Mouse (Mus musculus) cortical plate, adult 2 months (tissue): ENCODE results near the gene Prickle2. TPM values are rescaled to one million over a fixed set of nuclear protein-coding genes. Genes with fewer than 3 reads are reported as not detected.

Experiments used
- H3K27ac ChIP-seq: fragments of 200-500 bp; 2 replicates; pipeline ENCODE4 v1.5.1; 2012; ENCODE audit warnings: low read length, control low read depth, inconsistent platforms; ENCODE audit not compliant: insufficient read depth
- H3K4me1 ChIP-seq: fragments of 200-500 bp; 2 replicates; pipeline ENCODE4 v1.6.1; 2011; ENCODE audit warnings: low read length; ENCODE audit not compliant: control insufficient read depth, insufficient read depth
- H3K4me3 ChIP-seq: fragments of 200-500 bp; 2 replicates; pipeline ENCODE4 v1.5.1; 2011; ENCODE audit warnings: mild to moderate bottlenecking, low read length, control low read depth; ENCODE audit not compliant: insufficient read depth
- CTCF ChIP-seq: fragments of 200-500 bp; IDR thresholded peaks from 2 replicates; pipeline ENCODE4 v1.5.1; 2011; ENCODE audit warnings: mild to moderate bottlenecking, control low read depth, low read length; ENCODE audit not compliant: insufficient read depth; ENCODE audit errors: extremely low read depth
- POLR2A ChIP-seq: fragments of 200-500 bp; IDR thresholded peaks from 2 replicates; pipeline ENCODE4 v1.6.1; 2011; ENCODE audit warnings: mild to moderate bottlenecking, low read length, control low read depth; ENCODE audit not compliant: insufficient read depth; ENCODE audit errors: extremely low read depth
- polyA plus RNA-seq: library from polyadenylated mRNA; depleted of rRNA; stranded (reverse); fragments of >200 nt; gene quantifications from 2 replicates; pipeline ENCODE4 v1.2.3, GENCODE M21; 2012

The Prickle2 gene
- polyA plus RNA-seq, 1 experiment = 58.6 TPM

DNA sequence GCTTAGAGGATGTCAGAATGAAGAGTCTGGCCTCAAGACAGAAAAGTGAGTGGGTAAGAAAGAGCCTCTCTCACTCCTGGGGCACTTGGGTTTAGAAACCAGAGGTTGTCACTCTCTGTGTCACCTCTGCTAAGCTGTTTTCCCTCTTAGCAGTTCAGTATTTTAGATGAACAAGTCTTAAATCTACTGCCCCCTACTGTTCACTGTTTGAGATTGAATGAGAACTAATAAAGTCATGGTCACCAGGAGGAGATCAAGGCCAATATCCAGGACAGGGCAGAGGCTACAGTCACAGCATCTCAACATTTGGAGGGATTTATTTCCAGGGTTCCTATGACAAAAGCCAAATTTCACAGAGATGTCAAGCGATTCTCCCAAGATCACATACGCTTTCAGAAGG, 228.3 kb downstream of the Prickle2 start:
- H3K4me3 ChIP-seq = peak overlapping the region; percentile 74
- H3K4me1 ChIP-seq = peaks cover 10% of the 10 kb centered on the region
- TF ChIP-seq POLR2A (no peak), CTCF (0 out of 2 replicates have a peak, but pooled peaks have one; percentile 17)
- no peak overlapping the region for H3K27ac ChIP-seq

DNA sequence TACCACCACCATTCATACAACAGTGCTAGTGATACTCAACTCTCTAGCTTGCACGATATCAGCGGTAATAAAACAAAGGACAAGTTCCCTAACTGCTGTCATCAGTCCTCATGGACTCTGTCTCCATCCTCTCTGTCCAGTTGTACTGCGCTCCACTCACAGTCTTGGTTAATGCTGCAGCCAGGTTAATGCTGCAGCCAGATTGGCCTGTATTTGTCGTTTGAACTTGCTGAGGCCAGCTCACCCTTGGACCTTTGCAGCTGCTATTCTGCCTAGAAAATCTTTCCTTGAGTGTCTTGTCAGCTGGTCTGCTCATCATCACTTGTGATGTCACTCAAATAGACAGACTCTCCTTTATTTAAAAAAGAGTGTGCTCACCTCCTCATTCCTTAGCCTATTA, 236.5 kb downstream of the Prickle2 start:
- TF ChIP-seq CTCF = no peak
- TF ChIP-seq POLR2A = no peak
- H3K4me3 ChIP-seq = no peak overlapping the region
- H3K27ac ChIP-seq = no peak overlapping the region
- H3K4me1 ChIP-seq = peaks cover 26% of the 10 kb centered on the region

DNA sequence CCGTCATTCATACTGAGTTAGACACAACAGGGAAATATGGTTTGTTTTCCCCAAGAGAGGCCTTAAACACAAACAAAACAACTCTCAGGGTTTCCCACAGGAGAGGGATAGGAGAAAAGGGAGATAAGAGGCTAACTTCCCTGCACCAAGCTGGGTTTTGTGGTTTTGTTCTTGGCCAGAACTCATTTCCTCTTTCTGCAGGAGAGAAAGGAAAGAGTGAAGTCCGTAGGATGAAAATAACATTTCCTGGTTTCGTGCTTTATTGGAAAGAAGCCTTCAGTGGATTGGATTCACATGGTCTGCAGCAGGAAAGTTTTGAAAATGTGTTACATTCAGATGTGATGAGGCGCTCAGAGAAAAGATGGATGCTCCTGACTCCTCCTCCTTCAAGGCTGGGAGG, 237.1 kb downstream of the Prickle2 start:
- TF ChIP-seq POLR2A (no peak), CTCF (no peak)
- H3K4me3 ChIP-seq = no peak overlapping the region
- peaks cover 28% of the 10 kb centered on the region for H3K4me1 ChIP-seq
- no peak overlapping the region for H3K27ac ChIP-seq

DNA sequence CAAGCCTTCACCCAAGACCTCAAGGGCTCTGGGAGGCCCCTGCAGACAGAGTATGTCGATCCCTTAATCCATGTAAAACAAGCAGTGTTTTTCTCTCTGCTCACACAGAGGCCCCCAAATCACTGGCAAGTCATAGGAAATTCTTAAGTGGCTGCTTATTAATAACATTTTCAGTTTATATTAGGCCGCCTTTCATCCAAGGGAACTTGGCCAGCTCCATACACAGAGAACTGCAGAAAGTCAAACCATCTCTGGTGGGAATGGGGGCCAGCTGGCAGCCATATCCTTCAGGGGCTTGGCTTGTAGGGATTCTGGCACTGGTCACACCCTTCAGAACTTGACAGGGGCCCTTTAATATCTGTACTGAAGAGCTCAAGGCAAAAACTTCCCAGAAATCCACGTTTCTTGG, 237.6 kb downstream of the Prickle2 start:
- Histone ChIP-seq H3K4me3 (no peak overlapping the region), H3K4me1 (peaks cover 30% of the 10 kb centered on the region), H3K27ac (no peak overlapping the region)
- no peak for TF ChIP-seq POLR2A
- no peak for TF ChIP-seq CTCF

DNA sequence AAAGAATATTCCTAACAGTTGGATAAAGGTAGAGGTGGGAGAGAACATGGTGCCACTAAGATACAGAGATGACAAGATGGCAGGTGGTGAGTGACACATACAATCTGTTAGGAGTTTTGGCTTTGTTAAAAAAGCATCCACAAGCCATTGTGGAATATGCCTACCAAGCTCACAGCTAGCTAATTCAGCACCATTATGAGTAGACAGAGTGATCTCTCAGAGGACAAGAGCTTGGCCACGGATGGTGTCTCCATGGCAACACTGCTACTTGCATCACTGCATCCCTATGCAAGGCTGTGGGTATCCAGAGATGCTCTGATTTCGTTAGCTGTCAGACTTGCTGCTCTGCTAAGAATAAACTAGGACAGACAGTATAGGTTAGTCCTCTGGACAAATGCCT, 238.6 kb downstream of the Prickle2 start:
- TF ChIP-seq POLR2A (no peak), CTCF (no peak)
- no peak overlapping the region for H3K4me3 ChIP-seq
- no peak overlapping the region for H3K27ac ChIP-seq
- H3K4me1 ChIP-seq = peaks cover 33% of the 10 kb centered on the region

DNA sequence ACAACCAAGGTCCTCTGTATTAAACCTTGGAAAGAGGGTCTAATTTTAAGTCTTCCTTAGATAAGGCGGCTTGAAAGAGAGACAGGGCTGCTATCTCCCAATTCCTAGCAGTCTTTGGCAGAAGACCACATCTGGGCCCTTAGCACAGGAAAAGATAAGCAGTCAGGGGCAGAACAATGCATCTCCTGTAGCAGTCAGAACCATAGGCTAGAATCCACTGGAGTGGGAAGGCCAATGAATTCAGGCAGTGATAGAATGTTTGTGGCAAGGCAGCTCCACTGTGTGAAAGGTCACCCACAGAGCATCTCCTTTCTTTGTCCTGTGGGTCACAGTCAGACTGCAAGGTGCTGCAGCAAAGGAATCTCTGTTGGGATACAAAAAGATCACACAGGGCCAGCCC, 240.3 kb downstream of the Prickle2 start:
- H3K4me3 ChIP-seq = no peak overlapping the region
- no peak for TF ChIP-seq POLR2A
- no peak for TF ChIP-seq CTCF
- H3K4me1 ChIP-seq = peaks cover 34% of the 10 kb centered on the region
- no peak overlapping the region for H3K27ac ChIP-seq

DNA sequence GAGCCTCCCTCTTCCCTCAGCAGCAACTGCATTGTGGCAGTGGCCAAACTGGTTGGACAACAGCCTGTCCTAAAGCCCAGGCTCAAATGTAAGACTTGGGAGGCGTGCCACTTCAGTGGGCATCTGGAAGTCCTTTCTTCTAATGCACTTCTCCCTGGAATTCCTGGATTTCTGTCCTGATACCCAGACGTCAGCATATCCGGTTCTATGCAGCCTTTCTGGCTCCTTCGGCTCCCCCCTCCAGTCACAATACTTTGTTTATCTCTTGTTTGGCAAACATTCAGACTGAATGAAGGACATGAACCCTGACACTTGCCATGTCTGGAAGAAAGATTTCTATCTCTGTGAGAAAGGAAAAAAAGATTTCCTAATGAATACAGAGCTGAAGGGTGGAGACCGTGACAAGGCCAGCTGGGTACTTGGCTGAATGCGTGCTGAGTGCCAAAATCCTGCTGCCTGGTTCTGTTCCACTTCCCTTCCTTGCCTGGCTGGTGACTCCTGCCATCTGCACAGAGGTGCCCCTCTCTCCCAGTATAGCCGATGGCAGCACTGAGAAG, 241.1 kb downstream of the Prickle2 start:
- no peak overlapping the region for H3K27ac ChIP-seq
- no peak overlapping the region for H3K4me3 ChIP-seq
- TF ChIP-seq POLR2A (no peak), CTCF (no peak)
- H3K4me1 ChIP-seq = peaks cover 33% of the 10 kb centered on the region

DNA sequence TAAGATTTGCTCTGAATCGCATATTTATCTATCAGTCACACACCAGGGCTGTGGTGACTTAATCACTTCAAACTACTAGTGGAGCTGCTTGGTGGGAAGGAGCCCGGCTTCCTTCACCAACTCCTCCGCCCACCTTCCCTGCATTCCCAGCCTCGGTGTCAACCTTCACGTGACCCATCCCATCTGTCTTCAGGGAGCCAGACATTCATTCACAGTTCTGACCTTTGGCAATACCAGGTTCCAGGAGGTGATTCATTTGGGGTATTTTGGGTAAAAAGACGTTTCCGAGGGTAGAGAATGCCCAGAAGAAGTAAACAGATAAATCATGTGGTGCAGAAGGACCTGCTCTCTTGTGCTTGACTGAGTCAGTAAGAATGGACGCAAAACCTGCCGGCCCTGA, 242.2 kb downstream of the Prickle2 start:
- Histone ChIP-seq H3K27ac (no peak overlapping the region), H3K4me1 (peaks cover 30% of the 10 kb centered on the region), H3K4me3 (no peak overlapping the region)
- TF ChIP-seq CTCF (no peak), POLR2A (no peak)

DNA sequence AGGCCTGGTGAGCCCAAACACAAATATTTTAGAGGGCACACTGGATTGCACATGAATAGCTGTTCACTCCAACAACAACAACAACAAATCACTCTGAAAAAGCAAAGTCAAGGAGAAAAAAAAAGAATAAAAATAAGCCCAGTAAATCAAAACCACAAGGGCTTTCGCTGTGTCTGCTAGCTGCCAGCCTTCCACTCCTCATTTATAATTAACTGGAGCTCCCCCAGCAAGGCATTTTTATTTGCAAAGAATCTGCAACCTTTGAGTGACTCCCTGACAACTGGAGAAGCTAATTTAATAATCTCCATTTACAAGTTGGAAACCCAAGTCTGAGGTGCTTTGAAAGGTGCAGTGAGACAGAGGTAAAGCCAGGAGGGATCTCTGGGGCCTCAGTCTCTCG, 245.2 kb downstream of the Prickle2 start:
- peaks cover 32% of the 10 kb centered on the region for H3K4me1 ChIP-seq
- TF ChIP-seq CTCF = no peak
- no peak for TF ChIP-seq POLR2A

DNA sequence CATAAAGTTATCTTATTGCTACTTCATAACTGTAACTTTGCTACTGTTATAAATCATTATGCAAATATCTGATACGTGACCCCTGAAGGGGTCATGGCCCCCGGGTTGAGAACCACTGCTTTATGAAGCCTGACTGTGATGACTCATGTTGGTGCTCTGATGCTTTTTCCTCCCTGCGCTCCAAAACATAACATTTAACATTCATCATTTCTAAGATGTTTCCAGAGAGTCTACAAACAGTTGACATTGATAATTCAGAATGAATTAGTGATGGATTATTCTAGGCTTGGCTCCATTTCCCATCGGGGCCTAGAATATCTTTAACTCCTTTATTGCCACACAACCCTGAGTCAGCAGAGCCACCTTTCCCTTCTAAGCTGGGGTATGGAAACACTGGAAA, 247.9 kb downstream of the Prickle2 start:
- TF ChIP-seq CTCF (no peak), POLR2A (no peak)
- H3K27ac ChIP-seq = peak overlapping the region; percentile 53
- H3K4me3 ChIP-seq = no peak overlapping the region
- H3K4me1 ChIP-seq = peaks cover 22% of the 10 kb centered on the region

More for the DNA sequence above, 245.2 kb downstream of the Prickle2 start:
- no peak overlapping the region for H3K27ac ChIP-seq
- no peak overlapping the region for H3K4me3 ChIP-seq

DNA sequence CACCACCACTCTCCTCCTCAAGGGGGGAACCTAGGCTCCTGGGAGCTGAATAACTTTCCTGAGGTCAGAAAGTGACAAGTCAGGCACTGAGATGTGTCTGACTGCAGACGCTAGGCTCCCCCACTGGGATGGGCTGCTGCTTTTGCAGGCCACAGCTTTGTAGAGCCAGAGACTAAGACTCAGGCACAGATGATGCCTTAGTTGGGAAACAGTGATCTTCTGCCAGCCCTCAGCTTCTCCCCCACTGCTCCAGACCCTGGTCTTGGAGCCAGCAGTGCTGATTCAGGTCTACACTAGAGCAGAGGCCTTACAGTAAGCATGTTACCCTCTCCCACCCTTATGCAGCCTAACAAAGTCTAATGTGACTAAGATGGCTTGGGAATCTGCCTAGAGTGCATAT, 254.5 kb downstream of the Prickle2 start:
- Histone ChIP-seq H3K27ac (no peak overlapping the region), H3K4me3 (no peak overlapping the region)
- TF ChIP-seq CTCF (no peak), POLR2A (no peak)

More for the DNA sequence above, 254.5 kb downstream of the Prickle2 start:
- H3K4me1 ChIP-seq = peaks cover 9% of the 10 kb centered on the region
